Mouse (Mus musculus) cerebellum, adult 2 months (tissue): ENCODE results near the gene Fam155a.

Source experiments
- CTCF ChIP-seq: fragments of 200-500 bp; IDR thresholded peaks from 2 replicates; pipeline ENCODE4 v1.5.1; 2011; ENCODE audit warnings: low read depth, mild to moderate bottlenecking, control low read depth, low read length, moderate library complexity, borderline replicate concordance; ENCODE audit not compliant: insufficient read depth
- POLR2A ChIP-seq: fragments of 200-500 bp; IDR thresholded peaks from 2 replicates; pipeline ENCODE4 v1.6.1; 2011; ENCODE audit warnings: low read length, control low read depth, borderline replicate concordance; ENCODE audit not compliant: insufficient read depth

GRCm38 (mm10) chr8:9546429-9546828, 224.5 kb downstream of the Fam155a start:
- TF ChIP-seq POLR2A (no peak), CTCF (no peak)
